In the genomic region with DNA sequence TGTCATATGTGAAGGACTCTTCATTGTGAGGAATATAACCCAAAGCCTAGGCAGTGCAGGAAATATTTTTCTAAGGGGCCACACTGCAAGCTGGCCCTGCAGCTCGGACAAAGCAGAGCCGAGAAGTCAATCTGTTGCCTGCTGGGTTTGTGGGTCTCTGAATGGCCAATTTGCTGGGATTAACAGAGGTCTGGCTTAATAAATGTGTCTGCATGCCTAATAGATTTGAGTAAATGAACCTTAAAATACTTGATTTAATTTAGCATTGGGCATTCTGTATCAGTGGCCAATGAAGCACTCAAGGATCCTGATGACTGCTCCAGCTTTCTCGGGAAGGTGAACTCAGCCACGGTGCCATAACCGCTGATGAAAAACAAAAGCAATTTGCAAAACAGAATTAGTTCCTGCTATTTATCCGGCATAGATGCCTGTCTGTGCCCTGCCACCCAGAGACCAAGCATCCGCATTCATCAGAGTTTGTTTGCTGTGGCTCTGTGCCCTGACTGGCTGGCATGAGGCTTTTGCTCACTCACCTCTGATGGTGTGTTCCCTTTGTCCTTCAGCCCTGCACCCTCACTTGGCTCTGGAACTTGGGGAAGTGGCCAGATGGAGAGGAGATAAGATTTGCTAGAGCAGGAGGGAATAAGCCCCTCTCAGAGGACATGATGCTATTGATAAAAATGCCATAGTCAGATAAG, we compare ENCODE assay signal across 12 mouse cellular contexts.
A peak's percentile ranks its signal among the peaks of the same experiment; 100 is the strongest.
DNase-seq lines count a peak whose midpoint lies in the region; ATAC-seq lines count a peak whose summit lies in the region.
"Had no signal": no experiment of that assay in that cellular context is flagged by ENCODE, and none has a peak within 500 bp of the region (broad histone marks: within the 10 kb centered on the region; RNA-seq: fewer than 3 reads in every experiment).

No protein-coding gene starts in this region.

- no peak overlapping the region for H3K4me2 ChIP-seq in midbrain, embryonic 14.5 days (ENCODE audit: low read length)
- H3K4me2 ChIP-seq in midbrain, embryonic 15.5 days = no peak overlapping the region
- H3K4me2 ChIP-seq in hindbrain, embryonic 14.5 days (replicated peaks) = no peak overlapping the region

- H3K9me3 ChIP-seq in midbrain, embryonic 14.5 days (ENCODE audit: control insufficient read depth, low read length) = no peaks in the 10 kb centered on the region
- H3K9me3 ChIP-seq in midbrain, embryonic 15.5 days = no peaks in the 10 kb centered on the region
- H3K9me3 ChIP-seq in hindbrain, embryonic 14.5 days (ENCODE audit: control insufficient read depth, low read length) = no peaks in the 10 kb centered on the region

- H3K27me3 ChIP-seq in midbrain, embryonic 14.5 days (ENCODE audit: control insufficient read depth, insufficient read depth, low read length) = no peaks in the 10 kb centered on the region
- no peaks in the 10 kb centered on the region for H3K27me3 ChIP-seq in midbrain, embryonic 15.5 days (replicated peaks)
- no peaks in the 10 kb centered on the region for H3K27me3 ChIP-seq in hindbrain, embryonic 14.5 days (ENCODE audit: control insufficient read depth, insufficient read depth, low read length)

- H3K36me3 ChIP-seq in midbrain, embryonic 14.5 days (ENCODE audit: control insufficient read depth, insufficient read depth, low read length) = no peaks in the 10 kb centered on the region
- H3K36me3 ChIP-seq in midbrain, embryonic 15.5 days (replicated peaks) = no peaks in the 10 kb centered on the region
- H3K36me3 ChIP-seq in hindbrain, embryonic 14.5 days (replicated peaks; ENCODE audit: control insufficient read depth, insufficient read depth) = no peaks in the 10 kb centered on the region

- no peaks in the 10 kb centered on the region for H3K4me1 ChIP-seq in midbrain, embryonic 14.5 days (ENCODE audit: control insufficient read depth, insufficient read depth, low read length)
- no peaks in the 10 kb centered on the region for H3K4me1 ChIP-seq in midbrain, embryonic 15.5 days
- peaks cover 10% of the 10 kb centered on the region; the same call in 1 of the 2 replicates for H3K4me1 ChIP-seq in hindbrain, embryonic 14.5 days (replicated peaks; ENCODE audit: control insufficient read depth, insufficient read depth, low read length)

- no peak for ATAC-seq in midbrain, embryonic 14.5 days (ENCODE audit: low FRiP score, low TSS enrichment)
- ATAC-seq in midbrain, embryonic 15.5 days (replicated peaks) = no peak
- peak; percentile 76; the same call in 1 of the 2 replicates for ATAC-seq in hindbrain, embryonic 14.5 days (ENCODE audit: low FRiP score)
- ATAC-seq: activated CD4-positive, CD25-positive, alpha-beta regulatory T cell, adult 4 months had no signal

- peak; percentile 29 for DNase-seq in midbrain, embryonic 14.5 days
- peak; percentile 36 for DNase-seq in hindbrain, embryonic 14.5 days (ENCODE audit: low spot score)
- DNase-seq in kidney, postnatal 10 days = peak; percentile 36
- peak; percentile 44 for DNase-seq in retina, postnatal 1 day
- no peak for DNase-seq in embryo, embryonic 10.5 days (ENCODE audit: low spot score)
- DNase-seq in thymus, adult 18-20 months = no peak
- DNase-seq: gastrocnemius, postnatal 14 days; lung, adult 2 months; thymus, postnatal 36 days had no signal

- H3K9ac ChIP-seq in midbrain, embryonic 14.5 days (replicated peaks; ENCODE audit: low read length) = no peak overlapping the region
- H3K9ac ChIP-seq in midbrain, embryonic 15.5 days = no peak overlapping the region
- no peak overlapping the region for H3K9ac ChIP-seq in hindbrain, embryonic 14.5 days

- 43% methylated on average over 7 of the region's 7 CpGs for WGBS in midbrain, embryonic 14.5 days
- 33% methylated on average over 7 of the region's 7 CpGs for WGBS in midbrain, embryonic 15.5 days
- WGBS in hindbrain, embryonic 14.5 days = 24% methylated on average over 7 of the region's 7 CpGs

- H3K4me3 ChIP-seq in midbrain, embryonic 14.5 days (replicated peaks; ENCODE audit: low read depth, low read length) = no peak overlapping the region
- H3K4me3 ChIP-seq in midbrain, embryonic 15.5 days = no peak overlapping the region
- no peak overlapping the region for H3K4me3 ChIP-seq in hindbrain, embryonic 14.5 days (replicated peaks; ENCODE audit: low read length)
- H3K4me3 ChIP-seq: erythroblast, embryonic 14.5 days had no signal

- H3K27ac ChIP-seq in midbrain, embryonic 14.5 days (replicated peaks; ENCODE audit: low read depth, low read length) = no peak overlapping the region
- no peak overlapping the region for H3K27ac ChIP-seq in midbrain, embryonic 15.5 days
- H3K27ac ChIP-seq in hindbrain, embryonic 14.5 days = peak overlapping the region; percentile 21; the same call in 1 of the 2 replicates

Comparison
In these comparisons a context has a peak if more than half of its experiments do, and no peak if none do; other contexts are left out.
1. DNase-seq: peak in midbrain, embryonic 14.5 days (single experiment), hindbrain, embryonic 14.5 days (single experiment), kidney, postnatal 10 days (single experiment) and retina, postnatal 1 day (single experiment); none in embryo, embryonic 10.5 days (single experiment) and thymus, adult 18-20 months (0 of 2).